Mouse (Mus musculus): ENCODE results near the gene Aco2.

Gene Aco2

DNA sequence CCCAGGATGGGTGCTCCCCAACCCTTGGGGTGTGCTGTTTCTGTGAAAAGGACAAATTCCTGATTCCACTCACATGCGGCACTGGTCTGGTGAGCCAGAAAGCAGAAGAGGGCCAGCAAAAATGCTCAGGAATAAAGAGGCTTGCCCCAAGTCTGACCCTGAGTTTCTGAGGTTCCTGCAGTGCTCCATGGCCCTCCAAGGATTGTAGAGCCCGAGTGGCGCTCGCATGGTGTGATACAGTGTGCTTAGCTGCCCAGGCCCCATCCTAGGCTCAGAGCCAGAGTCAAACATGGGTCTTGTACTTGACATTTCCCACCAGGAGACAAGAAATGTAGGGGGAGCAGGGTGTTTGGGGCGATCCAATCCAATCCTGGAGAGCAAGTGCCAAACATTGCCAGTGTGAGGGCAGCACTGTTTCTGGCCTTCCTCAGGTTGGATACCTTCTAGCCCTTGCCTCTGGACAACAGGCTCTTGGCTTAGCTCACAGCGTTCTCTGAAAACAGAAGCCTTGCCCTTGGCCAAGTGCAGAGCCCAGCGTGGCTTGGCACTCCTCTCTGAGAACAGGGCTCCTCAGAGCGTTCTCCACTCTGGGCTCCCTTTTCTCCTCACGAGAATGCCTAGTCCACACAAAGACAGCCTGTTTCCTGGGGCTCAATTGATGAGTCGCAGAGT is 48.6 kb downstream of the Aco2 start:
- no peak for DNase-seq (ENCODE audit: low read depth, low spot score)

DNA sequence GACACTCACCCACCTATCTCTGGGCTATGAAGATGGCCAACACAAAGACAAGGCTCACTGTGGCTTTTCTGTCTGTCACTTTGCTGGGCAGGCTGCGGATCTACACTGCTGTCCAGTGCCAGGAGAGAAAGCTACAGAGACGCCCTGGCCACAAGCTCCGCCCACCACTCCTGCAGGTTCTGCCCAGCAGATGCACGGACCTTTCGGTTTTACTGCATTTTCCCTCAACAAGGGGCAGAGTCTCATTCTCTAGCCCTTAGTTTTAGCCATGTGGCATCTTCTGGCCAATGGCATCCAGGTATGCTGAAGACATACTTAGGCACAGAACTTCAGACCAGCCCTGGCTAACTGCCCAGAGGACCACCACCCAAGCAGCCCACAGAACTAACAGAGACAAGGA is 49.1 kb downstream of the Aco2 start:
- no peak for DNase-seq (ENCODE audit: low read depth, low spot score)

DNA sequence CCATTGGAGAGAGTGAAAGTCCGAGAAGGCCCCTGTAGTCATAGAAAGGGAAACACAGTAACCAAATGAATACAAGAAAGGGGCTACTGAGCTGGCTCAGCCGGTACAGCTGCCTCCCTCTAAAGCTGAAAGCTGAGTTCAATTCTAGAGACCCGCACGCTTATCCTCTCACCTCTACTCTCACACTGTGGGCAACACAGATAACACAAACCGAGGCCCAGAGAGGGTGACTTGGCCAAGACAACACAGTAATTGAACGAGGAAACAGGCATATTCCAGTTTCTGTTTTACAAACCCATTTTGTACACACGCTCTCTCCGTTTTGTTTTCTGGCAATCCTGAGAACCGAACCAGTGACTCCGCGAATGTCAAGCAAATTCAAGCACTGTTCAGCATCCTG is 52.8 kb downstream of the Aco2 start:
- no peak for DNase-seq (ENCODE audit: low read depth, low spot score)

DNA sequence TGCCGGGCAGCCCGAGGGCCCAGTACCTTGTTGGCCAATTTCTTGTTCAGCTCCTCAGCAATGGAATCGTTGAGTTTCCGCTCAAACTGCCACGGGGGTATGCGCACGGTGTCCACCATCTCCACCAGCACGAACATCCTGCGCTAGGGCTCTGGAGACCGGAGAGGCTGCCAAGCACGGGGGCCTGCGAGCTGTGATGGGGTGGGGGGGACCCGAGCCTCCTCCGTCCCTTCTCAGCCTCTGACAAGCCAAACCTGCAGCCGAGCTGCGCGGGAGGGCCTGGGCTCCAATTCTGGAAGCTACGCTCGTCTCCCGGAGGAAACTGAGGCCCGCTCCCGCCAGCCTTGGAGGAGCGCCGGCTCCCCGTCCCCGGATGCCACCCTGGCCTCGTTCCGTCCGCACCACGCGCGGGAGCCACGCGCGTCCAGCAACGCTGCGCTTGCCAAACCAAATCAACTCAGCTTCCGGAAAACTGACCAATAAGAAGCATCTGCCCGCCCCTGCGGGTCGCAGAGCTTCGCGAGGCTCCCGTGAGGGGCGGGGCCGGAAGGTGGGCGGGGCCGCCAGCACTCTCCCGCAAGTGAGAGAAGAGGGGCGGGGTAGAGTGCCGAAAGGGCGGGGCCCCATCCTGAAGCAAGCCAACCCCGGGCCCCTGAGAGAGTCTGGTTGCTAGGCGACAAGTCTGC is 53.8 kb downstream of the Aco2 start, which contains the start of gene Polr3h:
Gene Polr3h (minus strand): TSS at position 481 of the 686 bp plus-strand sequence.
- DNase-seq (ENCODE audit: low read depth, low spot score): peak; percentile 99

DNA sequence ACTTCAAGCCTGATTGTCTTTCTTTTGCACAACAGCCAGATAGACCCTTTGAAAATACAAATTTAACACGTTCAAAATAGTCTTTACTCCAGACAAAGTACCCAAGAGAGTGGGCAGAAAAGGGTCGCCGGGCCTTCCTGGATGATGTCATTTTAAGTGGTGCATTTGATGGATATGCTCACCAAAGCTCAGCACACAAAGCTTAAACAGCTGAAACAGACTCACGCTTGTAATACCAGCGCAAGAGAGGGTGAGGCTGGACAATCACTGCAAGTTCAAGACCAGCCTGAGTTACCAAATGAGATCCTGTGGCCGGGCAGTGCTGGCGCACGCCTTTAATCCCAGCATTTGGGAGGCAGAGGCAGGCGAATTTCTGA is 54.3 kb downstream of the Aco2 start:
- DNase-seq (ENCODE audit: low read depth, low spot score): no peak

DNA sequence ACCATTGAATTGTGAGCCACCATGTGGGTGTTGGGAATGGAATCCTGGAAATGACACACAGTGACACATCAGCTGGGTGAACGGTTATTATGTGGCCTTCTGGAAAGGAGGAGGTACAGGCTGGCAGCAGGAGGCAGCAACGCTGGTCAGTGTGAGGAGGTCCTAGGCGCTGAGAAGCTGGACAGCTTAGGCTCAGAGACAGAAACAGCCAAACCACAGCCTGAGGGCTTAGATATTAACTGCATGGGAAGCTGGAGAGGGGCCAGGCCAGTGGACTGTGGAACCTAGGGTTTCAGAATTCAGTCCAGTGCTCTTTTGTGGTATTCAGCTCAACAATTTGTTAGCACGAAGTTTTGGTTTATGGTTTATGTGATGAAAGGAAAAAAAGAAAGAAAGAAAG is 55.6 kb downstream of the Aco2 start:
- DNase-seq (ENCODE audit: low read depth, low spot score): no peak

GRCm38 (mm10) chr15:81928277-81928676 is 56.2 kb downstream of the Aco2 start:
- no peak for DNase-seq (ENCODE audit: low read depth, low spot score)

- no peak for DNase-seq (ENCODE audit: low read depth, low spot score)
Measured at GRCm38 (mm10) chr15:81932951-81933470, 60.9 kb downstream of the Aco2 start.

- no peak for DNase-seq (ENCODE audit: low read depth, low spot score)
Measured at GRCm38 (mm10) chr15:81933986-81934385, 61.9 kb downstream of the Aco2 start.

GRCm38 (mm10) chr15:81935869-81936637 is 63.9 kb downstream of the Aco2 start:
- no peak for DNase-seq (ENCODE audit: low read depth, low spot score)

- peak; percentile 41 for DNase-seq (ENCODE audit: low read depth, low spot score)
Measured at GRCm38 (mm10) chr15:81936679-81937078, 64.6 kb downstream of the Aco2 start, which contains the start of gene Csdc2. Gene Csdc2, plus strand, starts transcription at chr15:81936759.

DNA sequence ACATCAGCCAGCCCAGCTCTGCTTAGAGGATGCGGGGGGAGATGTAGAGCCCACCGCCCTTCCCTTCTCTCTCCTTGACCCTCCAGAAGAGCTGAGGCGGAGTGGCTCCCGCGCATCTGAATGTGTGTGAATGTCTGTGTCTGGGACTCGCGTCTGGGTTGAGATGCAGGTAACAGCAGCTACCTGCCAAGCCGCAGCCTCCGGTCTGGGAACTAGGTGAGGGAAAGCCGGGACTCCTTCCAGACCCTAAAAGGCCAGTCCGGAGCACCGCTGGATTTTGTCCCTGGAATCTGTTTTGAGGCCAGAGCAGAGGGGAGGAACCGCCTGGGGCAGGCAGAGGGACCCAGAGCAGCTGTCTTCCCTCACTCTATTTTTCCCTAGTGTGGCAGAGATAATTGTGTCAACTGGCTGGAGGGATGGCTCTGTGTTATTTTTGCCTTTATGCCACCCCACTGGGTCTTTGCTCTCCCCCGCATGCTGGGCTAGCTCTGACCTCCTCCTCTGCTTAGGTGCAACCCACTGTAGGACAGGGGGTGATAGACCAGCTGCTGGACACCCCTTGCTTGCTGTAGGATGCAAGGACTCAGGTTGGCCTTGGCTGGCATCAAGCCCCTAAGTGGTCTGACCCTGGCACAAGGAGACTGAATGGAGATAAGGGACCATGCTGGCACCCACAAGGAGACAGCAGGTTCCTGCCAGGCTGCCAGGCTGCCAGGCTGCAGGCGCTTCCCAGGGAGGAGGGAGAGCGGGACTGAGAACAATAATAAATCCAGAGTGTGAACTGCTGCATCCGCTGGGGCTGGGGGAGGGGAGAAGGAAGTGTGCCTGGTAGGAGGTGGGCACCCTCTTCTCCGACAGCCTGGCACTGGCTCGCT is 65.2 kb downstream of the Aco2 start:
- DNase-seq (ENCODE audit: low read depth, low spot score): no peak

DNA sequence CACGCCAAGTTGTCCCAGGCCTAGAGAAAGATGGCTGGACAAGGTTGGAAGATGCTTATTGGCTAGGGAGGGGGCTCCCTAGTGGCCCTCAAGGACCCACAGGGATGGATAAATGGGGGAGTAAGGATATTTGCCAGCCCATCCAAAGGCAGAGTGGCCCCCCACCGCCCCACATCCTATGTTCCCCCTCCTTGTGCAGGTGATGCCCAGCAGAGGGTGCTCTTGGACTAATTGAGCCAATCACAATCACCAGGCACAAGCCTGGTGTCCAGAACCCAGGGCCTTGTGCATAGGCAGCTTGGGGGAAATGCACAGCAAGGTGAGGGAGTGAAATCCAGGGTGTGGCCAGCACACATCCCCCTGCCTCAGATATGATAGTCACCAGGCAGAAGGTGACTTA is 66.1 kb downstream of the Aco2 start:
- DNase-seq (ENCODE audit: low read depth, low spot score): no peak

DNA sequence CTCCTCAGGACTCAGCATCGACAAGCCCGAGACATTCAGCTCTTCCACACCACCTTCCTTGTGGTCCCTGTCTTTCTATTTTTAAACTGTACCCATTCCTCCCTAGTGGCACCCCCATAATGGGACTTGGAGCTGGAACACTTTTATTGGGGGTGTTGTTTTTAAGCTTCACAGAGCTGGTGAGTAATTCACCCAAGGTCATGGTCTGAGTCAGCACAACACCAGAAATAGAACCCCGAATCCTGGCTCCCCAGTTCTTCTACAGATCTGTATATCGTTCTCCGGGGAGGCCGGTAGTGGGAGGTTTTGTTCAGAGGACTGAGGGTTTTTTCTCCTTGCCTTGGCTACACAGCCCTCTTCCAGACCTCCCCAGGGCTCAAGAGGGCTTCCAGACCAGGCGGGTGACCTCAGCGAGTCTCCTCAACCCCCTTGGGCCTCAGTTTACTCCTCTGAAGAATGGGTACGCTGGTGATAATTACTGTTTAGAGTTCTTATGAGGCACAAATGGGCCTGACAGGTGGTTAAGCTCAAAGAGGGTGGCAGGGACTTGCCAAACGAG is 67.1 kb downstream of the Aco2 start:
- no peak for DNase-seq (ENCODE audit: low read depth, low spot score)

DNA sequence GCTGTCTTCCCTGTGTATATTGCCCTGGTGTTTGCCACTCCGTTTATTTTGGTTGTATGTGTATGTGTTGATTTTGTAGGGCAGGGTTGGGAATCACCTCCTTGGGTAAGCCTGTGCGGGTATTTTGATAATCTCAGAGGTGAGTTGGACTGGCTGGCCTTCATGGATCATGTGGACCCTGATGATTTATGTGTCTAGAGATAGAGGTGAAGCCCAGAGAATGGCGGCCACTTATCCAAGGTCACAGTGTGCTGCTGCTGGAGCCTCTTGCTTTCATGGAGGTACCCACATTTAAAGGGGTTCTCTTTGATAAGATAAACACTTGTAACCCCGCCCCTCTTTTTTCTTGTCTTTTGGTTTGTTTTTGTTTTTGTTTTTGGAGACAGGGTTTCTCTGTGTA is 67.7 kb downstream of the Aco2 start:
- DNase-seq (ENCODE audit: low read depth, low spot score): no peak

GRCm38 (mm10) chr15:81940219-81940618 is 68.1 kb downstream of the Aco2 start:
- no peak for DNase-seq (ENCODE audit: low read depth, low spot score)

GRCm38 (mm10) chr15:81941010-81941409 is 68.9 kb downstream of the Aco2 start:
- DNase-seq (ENCODE audit: low read depth, low spot score): no peak

- DNase-seq (ENCODE audit: low read depth, low spot score): peak; percentile 32
Measured at GRCm38 (mm10) chr15:81943176-81943749, 71.2 kb downstream of the Aco2 start.

GRCm38 (mm10) chr15:81949076-81949475 is 77.0 kb downstream of the Aco2 start:
- DNase-seq (ENCODE audit: low read depth, low spot score): no peak

GRCm38 (mm10) chr15:81949476-81950131 is 77.5 kb downstream of the Aco2 start:
- no peak for DNase-seq (ENCODE audit: low read depth, low spot score)
